Mouse (Mus musculus) limb, embryonic 10.5 days (tissue): ENCODE data around the gene Hp. TPM values are rescaled to one million over a fixed set of nuclear protein-coding genes. Genes with fewer than 3 reads are reported as not detected.

Experiments
- DNase-seq: peaks from one replicate; pipeline ENCODE4 v3.0.0-alpha.2; 2017; ENCODE audit warnings: low spot score
- H3K27ac ChIP-seq: fragments of 300-500 bp; sonication (generic); 2 replicates; pipeline ENCODE4 v1.5.1; 2016; ENCODE audit warnings: mild to moderate bottlenecking
- H3K27me3 ChIP-seq: fragments of 300-500 bp; sonication (generic); 2 replicates; pipeline ENCODE4 v1.6.1; 2016; ENCODE audit warnings: low read depth, mild to moderate bottlenecking; ENCODE audit not compliant: poor library complexity, severe bottlenecking
- H3K36me3 ChIP-seq: fragments of 300-500 bp; sonication (generic); 2 replicates; pipeline ENCODE4 v1.6.1; 2016; ENCODE audit warnings: mild to moderate bottlenecking, moderate library complexity
- H3K4me1 ChIP-seq: fragments of 300-500 bp; sonication (generic); 2 replicates; pipeline ENCODE4 v1.6.1; 2016
- H3K4me3 ChIP-seq: fragments of 300-500 bp; sonication (generic); 2 replicates; pipeline ENCODE4 v1.5.1; 2016; ENCODE audit warnings: mild to moderate bottlenecking, moderate library complexity
- H3K9me3 ChIP-seq: fragments of 300-500 bp; sonication (generic); replicated peaks from 2 replicates; pipeline ENCODE4 v1.6.1; 2016; ENCODE audit warnings: mild to moderate bottlenecking
- whole genome bisulfite sequencing: fragments of 180-500 bp; shearing (Covaris S2); methylation state at CpG from one replicate; pipeline ENCODE4 v1.1.7; 2016; 5-methylcytosine and 5-hydroxymethylcytosine counted together
- polyA plus RNA-seq: library from polyadenylated mRNA; unstranded; fragments of >200 nt; fragmentation: Nextera tagmentation; extraction: Ambion mirVana; gene quantifications from 2 replicates; pipeline ENCODE4 v1.2.1, GENCODE M21; 2016

Hp gene
- polyA plus RNA-seq: 0.61 and 0.98 TPM in 2 replicates

DNA sequence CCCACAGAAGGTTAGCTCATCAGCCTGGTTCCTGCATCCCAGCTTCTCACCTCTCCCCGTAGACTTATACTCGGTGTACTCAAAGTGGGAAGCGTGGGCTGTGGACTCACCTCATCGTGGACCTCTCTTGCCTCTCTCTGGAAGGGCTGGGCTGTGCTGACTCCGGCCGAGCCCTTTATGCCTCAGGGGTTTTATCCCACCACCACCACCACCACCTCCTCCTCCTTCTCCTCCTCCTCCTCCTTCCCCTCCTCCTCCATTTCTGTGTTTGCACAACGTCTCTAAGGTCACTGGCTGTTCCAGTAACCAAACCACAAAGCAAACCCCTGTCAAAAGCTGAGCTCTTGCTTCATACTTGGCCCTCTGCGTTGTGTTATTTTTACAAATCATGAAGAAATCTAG is at the start of gene Hp:
Gene Hp, minus strand, starts transcription at position 273 of the 402 bp plus-strand sequence.
- Histone ChIP-seq H3K36me3 (no peaks in the 10 kb centered on the region), H3K9me3 (no peaks in the 10 kb centered on the region), H3K4me3 (no peak within 1 kb of the TSS), H3K27ac (no peak within 1 kb of the TSS), H3K4me1 (no peaks in the 10 kb centered on the region), H3K27me3 (no peaks in the 10 kb centered on the region)
- 78% methylated on average over 8 of the region's 8 CpGs for WGBS
- DNase-seq: no peak

GRCm38 (mm10) chr8:109628638-109629037 is 49.7 kb upstream of the Hp start:
- Histone ChIP-seq H3K9me3 (no peaks in the 10 kb centered on the region), H3K27ac (no peak overlapping the region), H3K4me3 (no peak overlapping the region), H3K4me1 (no peaks in the 10 kb centered on the region), H3K27me3 (no peaks in the 10 kb centered on the region), H3K36me3 (no peaks in the 10 kb centered on the region)
- no peak for DNase-seq
- WGBS: 86% methylated on average over 6 of the region's 6 CpGs

- WGBS: 91% methylated on average over 3 of the region's 3 CpGs
- Histone ChIP-seq H3K4me3 (no peak overlapping the region), H3K27ac (no peak overlapping the region), H3K4me1 (no peaks in the 10 kb centered on the region), H3K36me3 (no peaks in the 10 kb centered on the region), H3K9me3 (no peaks in the 10 kb centered on the region), H3K27me3 (no peaks in the 10 kb centered on the region)
- DNase-seq: no peak
Measured at GRCm38 (mm10) chr8:109615569-109615968, 36.6 kb upstream of the Hp start.

DNA sequence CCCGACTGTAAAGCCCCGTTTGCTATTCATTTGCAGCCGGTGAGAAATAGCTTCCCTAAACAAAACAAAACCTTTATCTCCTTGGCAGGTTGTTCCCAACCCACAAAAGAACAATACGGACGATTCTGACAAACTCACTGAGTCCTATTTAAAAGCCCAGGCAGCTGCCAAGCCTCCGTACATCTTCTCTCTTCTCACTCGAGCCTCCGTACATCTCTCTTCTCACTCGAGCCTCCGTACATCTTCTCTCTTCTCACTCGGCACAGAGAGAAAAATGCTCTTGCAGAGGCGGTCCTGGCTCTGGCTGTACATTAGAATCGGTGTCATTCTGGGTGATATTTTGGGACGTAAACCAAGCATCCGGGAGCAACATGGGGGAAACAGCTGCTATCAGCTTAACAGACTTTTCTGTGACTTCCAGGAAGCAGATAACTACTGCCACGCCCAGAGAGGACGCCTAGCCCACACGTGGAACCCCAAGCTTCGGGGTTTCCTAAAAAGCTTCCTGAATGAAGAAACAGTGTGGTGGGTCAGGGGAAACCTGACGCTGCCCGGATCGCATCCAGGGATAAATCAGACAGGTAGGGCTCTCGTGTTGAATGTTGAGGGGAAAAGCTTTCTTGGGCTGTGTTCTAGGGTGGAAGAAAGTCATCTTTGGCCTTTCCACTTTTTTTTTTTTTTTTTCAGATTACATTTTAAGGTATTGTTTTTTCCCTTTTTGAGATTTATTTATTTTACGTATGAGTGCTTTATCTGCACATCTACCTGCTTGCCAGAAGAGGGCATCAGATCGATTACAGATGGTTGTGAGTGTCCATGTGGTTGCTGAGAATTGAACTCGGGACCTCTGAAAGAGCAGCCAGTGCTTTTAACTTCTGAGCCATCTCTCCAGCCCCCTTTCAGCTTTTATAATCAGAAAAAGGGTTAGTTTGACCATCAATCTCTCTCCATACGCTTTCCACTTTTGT is 35.6 kb upstream of the Hp start, which contains the start of gene Pkd1l3:
Gene Pkd1l3, plus strand, starts transcription at position 275 of the 968 bp plus-strand sequence.
- no peak for DNase-seq
- Histone ChIP-seq H3K9me3 (no peaks in the 10 kb centered on the region), H3K27ac (no peak within 1 kb of the TSS), H3K27me3 (no peaks in the 10 kb centered on the region), H3K36me3 (no peaks in the 10 kb centered on the region), H3K4me1 (no peaks in the 10 kb centered on the region), H3K4me3 (no peak within 1 kb of the TSS)
- WGBS: 68% methylated on average over 27 of the region's 27 CpGs

DNA sequence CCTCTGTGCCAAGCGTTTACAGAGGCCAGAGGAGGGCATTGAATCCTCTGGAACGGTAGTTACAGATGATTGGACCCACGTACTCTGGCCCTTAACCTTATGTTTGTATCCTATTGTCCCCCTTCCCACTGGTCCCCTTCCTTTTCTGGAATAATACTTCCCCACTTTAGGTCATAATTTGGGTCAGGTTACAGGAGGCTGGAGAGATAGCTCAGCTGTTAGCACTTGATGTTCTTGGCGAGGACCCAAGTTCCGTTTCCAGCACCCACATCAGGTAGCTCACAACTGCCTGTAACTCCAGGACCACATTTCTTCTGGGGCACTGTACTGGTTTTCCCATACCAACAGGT is 30.2 kb upstream of the Hp start:
- DNase-seq: no peak
- Histone ChIP-seq H3K4me1 (peaks cover 12% of the 10 kb centered on the region), H3K27ac (peak overlapping the region; percentile 88), H3K36me3 (peaks cover 19% of the 10 kb centered on the region), H3K4me3 (peak overlapping the region; percentile 70), H3K27me3 (no peaks in the 10 kb centered on the region), H3K9me3 (no peaks in the 10 kb centered on the region)
- 23% methylated on average over 5 of the region's 5 CpGs for WGBS

DNA sequence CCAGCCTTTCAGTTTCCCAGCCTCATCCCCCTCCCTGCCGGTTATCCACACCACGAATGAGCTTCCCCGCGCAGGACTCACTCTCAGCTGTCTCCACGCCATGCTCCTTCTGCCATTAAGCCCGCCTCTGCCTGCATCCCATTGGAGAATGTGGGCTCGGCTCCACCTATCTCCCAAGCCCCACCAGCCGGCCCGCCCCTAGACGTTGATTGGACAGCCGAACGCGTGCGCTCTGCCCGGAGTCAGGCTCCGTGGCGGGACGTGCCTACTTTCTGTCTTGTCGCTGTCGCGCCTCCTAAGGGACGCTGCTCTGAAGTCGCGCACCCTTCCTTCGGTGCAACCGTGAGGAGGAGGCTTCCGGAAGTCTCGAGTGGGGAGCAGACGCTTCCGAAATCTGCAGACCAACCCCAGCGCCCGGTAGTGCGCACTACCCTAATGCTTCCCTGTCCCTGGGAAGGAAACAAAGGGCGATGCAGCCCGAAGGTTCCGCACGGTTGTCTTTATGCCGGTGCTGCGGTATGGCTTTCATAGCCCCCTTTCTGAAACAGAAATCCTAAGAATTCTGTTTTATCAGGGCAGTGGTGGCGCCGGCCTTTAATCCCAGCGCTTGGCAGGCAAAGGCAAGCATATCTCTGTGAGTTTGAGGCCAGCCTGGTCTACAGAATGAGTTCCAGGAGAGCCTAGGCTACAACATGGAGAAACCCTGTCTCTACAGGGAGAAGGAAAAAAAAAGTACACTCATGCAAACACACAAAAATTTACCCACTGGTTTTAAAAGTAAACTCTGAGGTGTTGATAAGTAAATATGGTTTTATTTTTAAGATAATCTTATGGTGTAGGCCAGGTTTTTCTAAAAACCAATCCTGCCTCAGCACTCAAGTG is 29.5 kb upstream of the Hp start, which contains the start of gene Dhodh:
Gene Dhodh, minus strand, starts transcription at position 403 of the 882 bp plus-strand sequence.
- Histone ChIP-seq H3K4me1 (peaks cover 12% of the 10 kb centered on the region), H3K9me3 (no peaks in the 10 kb centered on the region), H3K4me3 (peak within 1 kb of the TSS; percentile 70), H3K27me3 (no peaks in the 10 kb centered on the region), H3K27ac (peak within 1 kb of the TSS; percentile 88), H3K36me3 (peaks cover 25% of the 10 kb centered on the region)
- peak; percentile 95 for DNase-seq
- under 1% methylated on average over 42 of the region's 42 CpGs for WGBS

DNA sequence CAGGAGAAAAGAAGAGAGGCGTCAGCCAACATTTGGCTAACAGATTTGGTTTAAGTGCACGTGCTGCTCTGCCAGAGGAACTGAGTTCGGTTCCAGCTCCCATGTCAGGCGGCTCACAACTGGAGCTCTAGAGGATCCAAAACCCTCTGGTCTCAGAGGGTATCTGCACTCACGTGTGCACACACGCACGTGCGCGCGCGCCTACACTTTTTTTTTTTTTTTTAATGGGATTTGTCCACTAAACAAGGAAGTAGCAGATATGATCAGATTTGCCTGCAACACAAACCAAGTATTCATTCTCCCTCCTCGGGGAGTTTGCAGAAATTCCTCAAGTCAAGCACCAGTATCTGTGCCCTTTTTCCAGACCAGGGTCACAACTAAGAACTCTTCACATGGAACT is 28.7 kb upstream of the Hp start:
- Histone ChIP-seq H3K9me3 (no peaks in the 10 kb centered on the region), H3K4me1 (peaks cover 12% of the 10 kb centered on the region), H3K4me3 (peak overlapping the region; percentile 70), H3K27me3 (no peaks in the 10 kb centered on the region), H3K36me3 (peaks cover 34% of the 10 kb centered on the region), H3K27ac (peak overlapping the region; percentile 88)
- DNase-seq: peak; percentile 37
- WGBS: 18% methylated on average over 12 of the region's 12 CpGs

DNA sequence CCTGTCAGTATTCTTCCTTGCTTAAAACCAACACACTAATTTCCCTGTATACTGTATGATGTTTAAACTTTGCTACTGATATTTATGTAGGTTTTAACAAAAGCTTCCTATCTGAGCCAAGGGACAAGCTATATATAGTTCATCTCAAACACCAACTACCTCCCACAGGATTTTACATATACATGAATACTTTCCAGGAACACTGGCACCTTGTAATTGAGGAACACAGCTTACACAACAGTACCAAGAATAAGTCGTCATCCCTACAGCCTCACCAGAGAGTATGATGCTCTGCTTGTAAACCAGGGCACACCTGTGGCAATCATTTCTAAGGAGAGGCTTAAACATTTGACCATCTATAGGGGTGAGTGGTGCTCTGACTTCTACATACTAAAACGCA is 27.8 kb upstream of the Hp start:
- no peak overlapping the region for H3K27ac ChIP-seq
- peaks cover 12% of the 10 kb centered on the region for H3K4me1 ChIP-seq
- H3K9me3 ChIP-seq: no peaks in the 10 kb centered on the region
- peaks cover 43% of the 10 kb centered on the region for H3K36me3 ChIP-seq
- WGBS: 90% methylated on average over 2 of the region's 2 CpGs
- H3K27me3 ChIP-seq: no peaks in the 10 kb centered on the region
- no peak overlapping the region for H3K4me3 ChIP-seq
- no peak for DNase-seq

DNA sequence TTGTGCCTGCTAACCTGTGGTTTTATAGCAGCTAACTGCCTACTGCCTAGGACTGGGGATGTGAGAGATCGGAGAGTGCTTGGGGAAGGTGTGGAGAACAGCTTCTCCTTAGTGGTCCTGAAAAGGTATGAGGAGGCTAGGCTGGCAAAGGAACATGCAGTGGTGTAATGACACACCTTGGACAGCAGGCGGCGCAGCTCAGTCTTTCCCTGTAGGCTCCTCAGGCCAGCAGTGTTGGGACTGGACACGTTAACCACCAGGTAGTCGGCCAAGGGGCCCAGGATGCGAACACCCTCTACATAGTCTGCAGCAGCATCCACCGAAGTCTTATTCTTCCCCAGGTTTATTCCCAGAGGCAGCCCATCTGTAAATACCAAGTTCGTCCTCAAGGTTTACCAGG is 16.9 kb upstream of the Hp start:
- DNase-seq: peak; percentile 78
- Histone ChIP-seq H3K27me3 (no peaks in the 10 kb centered on the region), H3K27ac (no peak overlapping the region), H3K4me3 (no peak overlapping the region), H3K36me3 (peaks cover 77% of the 10 kb centered on the region), H3K4me1 (no peaks in the 10 kb centered on the region), H3K9me3 (no peaks in the 10 kb centered on the region)
- 57% methylated on average over 8 of the region's 8 CpGs for WGBS

- no peak for DNase-seq
Measured at GRCm38 (mm10) chr8:109593117-109593788, 14.3 kb upstream of the Hp start.

GRCm38 (mm10) chr8:109592164-109592563 is 13.2 kb upstream of the Hp start:
- no peak overlapping the region for H3K27ac ChIP-seq
- no peaks in the 10 kb centered on the region for H3K27me3 ChIP-seq
- H3K4me1 ChIP-seq: no peaks in the 10 kb centered on the region
- DNase-seq: no peak
- no peak overlapping the region for H3K4me3 ChIP-seq
- WGBS: 96% methylated on average over 5 of the region's 5 CpGs
- peaks cover 56% of the 10 kb centered on the region for H3K36me3 ChIP-seq
- no peaks in the 10 kb centered on the region for H3K9me3 ChIP-seq

More at GRCm38 (mm10) chr8:109593117-109593788, 14.3 kb upstream of the Hp start:
- Histone ChIP-seq H3K27me3 (no peaks in the 10 kb centered on the region), H3K36me3 (peaks cover 63% of the 10 kb centered on the region), H3K9me3 (no peaks in the 10 kb centered on the region), H3K4me1 (no peaks in the 10 kb centered on the region), H3K27ac (no peak overlapping the region), H3K4me3 (no peak overlapping the region)
- WGBS: 89% methylated on average over 6 of the region's 6 CpGs

- Histone ChIP-seq H3K27ac (no peak overlapping the region), H3K36me3 (peaks cover 49% of the 10 kb centered on the region), H3K4me3 (no peak overlapping the region), H3K27me3 (no peaks in the 10 kb centered on the region), H3K9me3 (no peaks in the 10 kb centered on the region), H3K4me1 (no peaks in the 10 kb centered on the region)
- WGBS: 93% methylated on average over 3 of the region's 3 CpGs
- DNase-seq: no peak
Measured at GRCm38 (mm10) chr8:109591367-109591766, 12.4 kb upstream of the Hp start.
